Mouse (Mus musculus): Measurements from ENCODE around the gene Nsd1. TPM values are rescaled to one million over a fixed set of nuclear protein-coding genes. Genes with fewer than 3 reads are reported as not detected.

The Nsd1 gene
- polyA plus RNA-seq, 1 experiment from 2014 or later = 79.3 TPM

DNA sequence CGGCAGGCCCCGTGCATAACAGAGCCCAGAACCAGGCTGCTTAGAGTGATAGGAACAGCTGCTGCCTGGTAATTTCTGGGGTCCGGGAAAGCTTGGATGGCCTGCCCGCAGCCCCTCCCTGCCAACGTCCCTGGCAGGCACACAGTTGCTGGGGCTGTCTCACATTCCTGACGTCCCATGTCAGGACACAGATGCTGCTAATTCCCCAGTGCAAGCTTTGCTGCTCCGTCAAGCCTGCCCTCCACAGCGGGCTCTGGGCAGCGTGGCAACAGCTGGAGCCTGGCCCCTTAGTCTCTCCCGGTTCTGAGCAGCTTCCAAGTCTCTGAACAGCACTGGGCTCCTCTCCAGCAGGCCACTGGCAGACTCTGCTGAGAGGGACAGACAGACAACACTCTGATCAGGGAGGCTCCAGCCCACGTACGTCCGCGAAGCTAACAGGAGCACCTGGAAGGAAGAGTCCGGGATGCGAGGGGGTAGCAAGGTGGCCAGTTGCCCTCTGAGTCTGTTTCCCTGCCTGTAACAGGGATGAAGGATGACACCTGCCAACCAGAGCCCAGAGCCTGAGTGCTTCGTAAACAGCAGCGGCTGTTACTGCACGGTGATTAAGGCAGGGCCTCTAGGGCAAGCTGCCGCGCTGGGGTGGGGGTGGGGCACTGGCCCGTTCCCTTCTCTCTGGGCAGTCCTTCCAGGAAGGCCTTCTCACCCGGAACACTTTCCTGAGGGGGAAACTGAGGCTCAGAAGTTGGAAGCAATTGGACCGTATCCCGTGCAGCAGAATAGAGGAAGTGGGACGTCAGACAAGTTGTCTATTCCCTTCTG is 37.9 kb upstream of the Nsd1 start:
- no peaks in the 10 kb centered on the region for H3K36me3 ChIP-seq (ENCODE audit: control insufficient read depth, insufficient read depth, low read length)
- no peaks in the 10 kb centered on the region for H3K9me3 ChIP-seq (ENCODE audit: control insufficient read depth, low read length)
- no peaks in the 10 kb centered on the region for H3K27me3 ChIP-seq (ENCODE audit: control insufficient read depth, insufficient read depth, low read length)
- peak overlapping the region; percentile 31; the same call in 1 of the 2 replicates for H3K4me2 ChIP-seq (ENCODE audit: low read depth, low read length, severe bottlenecking)
- ATAC-seq (replicated peaks; ENCODE audit: low FRiP score) (no peak), DNase-seq (ENCODE audit: low spot score) (peak; percentile 50)
- 21% methylated on average over 26 of the region's 26 CpGs for WGBS
- peak overlapping the region; percentile 2; the same call in 1 of the 2 replicates for H3K4me3 ChIP-seq (ENCODE audit: low read depth, low read length)
- peaks cover 7% of the 10 kb centered on the region; the same call in 1 of the 2 replicates for H3K4me1 ChIP-seq (replicated peaks; ENCODE audit: control insufficient read depth, insufficient read depth, low read length)
- H3K27ac ChIP-seq (ENCODE audit: low read depth, low read length) = no peak overlapping the region
- peak overlapping the region; percentile 35 for H3K9ac ChIP-seq (ENCODE audit: low read length)

DNA sequence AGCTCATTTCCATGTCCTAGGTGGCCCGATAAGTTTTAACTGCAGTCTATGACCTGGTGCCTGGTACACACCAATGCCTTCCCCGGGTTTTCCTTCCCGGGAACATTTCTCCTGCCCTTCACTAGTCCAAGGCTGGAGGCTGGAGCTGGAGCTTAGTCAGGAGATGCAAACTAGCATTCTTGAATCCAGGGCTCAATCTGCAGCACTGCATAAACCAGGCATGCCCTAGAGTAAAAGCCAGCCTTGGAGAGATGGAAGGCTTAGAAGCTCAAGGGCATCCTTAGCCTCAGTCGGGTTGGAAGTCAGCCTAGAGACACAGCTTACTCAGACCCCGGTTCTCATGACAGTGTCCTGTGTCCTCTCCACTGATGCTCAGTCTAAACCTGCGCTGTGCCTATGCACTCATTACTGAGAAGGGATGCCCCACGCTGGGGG is 37.2 kb upstream of the Nsd1 start:
- Histone ChIP-seq H3K27ac (ENCODE audit: low read depth, low read length) (no peak overlapping the region), H3K9ac (ENCODE audit: low read length) (no peak overlapping the region), H3K4me3 (ENCODE audit: low read depth, low read length) (no peak overlapping the region), H3K36me3 (ENCODE audit: control insufficient read depth, insufficient read depth, low read length) (no peaks in the 10 kb centered on the region), H3K27me3 (ENCODE audit: control insufficient read depth, insufficient read depth, low read length) (no peaks in the 10 kb centered on the region), H3K4me1 (replicated peaks; ENCODE audit: control insufficient read depth, insufficient read depth, low read length) (peaks cover 7% of the 10 kb centered on the region; the same call in 1 of the 2 replicates), H3K9me3 (ENCODE audit: control insufficient read depth, low read length) (no peaks in the 10 kb centered on the region), H3K4me2 (ENCODE audit: low read depth, low read length, severe bottlenecking) (no peak overlapping the region)
- DNase-seq (ENCODE audit: low spot score) (peak; percentile 33), ATAC-seq (replicated peaks; ENCODE audit: low FRiP score) (no peak)
- 45% methylated on average over 7 of the region's 7 CpGs for WGBS

GRCm38 (mm10) chr13:55174347-55174746 is 35.2 kb upstream of the Nsd1 start:
- no peak overlapping the region for H3K9ac ChIP-seq (ENCODE audit: low read length)
- 68% methylated on average over 11 of the region's 11 CpGs for WGBS
- H3K4me2 ChIP-seq (ENCODE audit: low read depth, low read length, severe bottlenecking) = no peak overlapping the region
- DNase-seq (ENCODE audit: low spot score) = peak; percentile 30
- H3K4me1 ChIP-seq (replicated peaks; ENCODE audit: control insufficient read depth, insufficient read depth, low read length) = peaks cover 7% of the 10 kb centered on the region; the same call in 1 of the 2 replicates
- H3K27ac ChIP-seq (ENCODE audit: low read depth, low read length) = no peak overlapping the region
- no peaks in the 10 kb centered on the region for H3K9me3 ChIP-seq (ENCODE audit: control insufficient read depth, low read length)
- ATAC-seq (replicated peaks; ENCODE audit: low FRiP score) = no peak
- no peaks in the 10 kb centered on the region for H3K36me3 ChIP-seq (ENCODE audit: control insufficient read depth, insufficient read depth, low read length)
- H3K27me3 ChIP-seq (ENCODE audit: control insufficient read depth, insufficient read depth, low read length) = no peaks in the 10 kb centered on the region
- no peak overlapping the region for H3K4me3 ChIP-seq (ENCODE audit: low read depth, low read length)

DNA sequence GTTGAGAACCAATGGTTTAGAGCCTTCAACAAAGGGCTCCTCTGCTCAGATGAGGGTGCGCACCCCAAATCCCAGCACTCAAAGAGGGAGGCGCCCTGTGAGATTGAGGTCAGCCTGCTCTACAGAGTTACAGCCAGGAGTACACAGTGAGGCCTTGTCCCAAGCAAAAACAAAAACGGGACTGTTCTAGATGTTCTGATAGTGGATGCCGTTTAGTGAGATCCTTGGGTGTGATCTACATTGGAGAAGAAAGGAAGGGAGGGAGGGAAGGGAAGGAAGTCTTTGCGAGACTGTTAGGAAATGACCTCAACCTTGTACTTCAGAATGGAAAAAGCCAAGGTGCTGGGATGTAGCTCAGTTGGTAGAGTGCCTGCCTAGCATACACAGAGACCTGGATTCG is 33.3 kb upstream of the Nsd1 start:
- DNase-seq (ENCODE audit: low spot score) = peak; percentile 18
- Histone ChIP-seq H3K4me1 (replicated peaks; ENCODE audit: control insufficient read depth, insufficient read depth, low read length) (peaks cover 7% of the 10 kb centered on the region; the same call in 1 of the 2 replicates), H3K36me3 (ENCODE audit: control insufficient read depth, insufficient read depth, low read length) (no peaks in the 10 kb centered on the region), H3K27me3 (ENCODE audit: control insufficient read depth, insufficient read depth, low read length) (no peaks in the 10 kb centered on the region), H3K4me3 (ENCODE audit: low read depth, low read length) (no peak overlapping the region), H3K9ac (ENCODE audit: low read length) (no peak overlapping the region), H3K9me3 (ENCODE audit: control insufficient read depth, low read length) (no peaks in the 10 kb centered on the region), H3K4me2 (ENCODE audit: low read depth, low read length, severe bottlenecking) (no peak overlapping the region), H3K27ac (ENCODE audit: low read depth, low read length) (no peak overlapping the region)
- 90% methylated on average over 6 of the region's 6 CpGs for WGBS
- no peak for ATAC-seq (replicated peaks; ENCODE audit: low FRiP score)

DNA sequence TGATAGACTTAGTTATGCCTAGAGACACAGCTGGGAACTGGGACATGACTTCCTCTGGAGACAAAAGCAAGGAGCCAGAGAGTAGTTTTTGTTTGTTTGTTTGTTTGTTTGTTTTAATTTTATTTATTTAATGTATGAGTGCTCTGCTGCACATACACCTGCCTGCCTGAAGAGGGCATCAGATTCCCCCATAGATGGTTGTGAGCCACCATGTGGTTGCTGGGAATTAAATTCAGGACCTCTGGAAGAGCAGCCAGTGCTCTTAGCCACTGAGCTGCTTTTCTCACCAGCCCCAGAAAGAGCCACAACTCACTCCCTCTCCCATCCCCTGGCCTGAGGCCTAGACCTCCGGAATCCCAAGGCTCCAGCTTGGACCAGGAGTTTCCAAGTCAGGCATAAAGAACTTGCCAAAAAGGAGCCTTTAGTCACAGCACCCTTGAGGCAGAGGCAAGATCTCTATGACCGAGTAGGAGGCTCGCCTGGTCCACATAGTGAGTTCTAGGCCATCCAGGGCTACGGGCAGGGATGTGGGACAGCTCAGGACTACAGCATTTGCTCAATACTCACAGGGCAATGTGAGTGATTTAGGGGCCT is 31.6 kb upstream of the Nsd1 start:
- DNase-seq (ENCODE audit: low spot score) (peak; percentile 47), ATAC-seq (replicated peaks; ENCODE audit: low FRiP score) (no peak)
- H3K4me3 ChIP-seq (ENCODE audit: low read depth, low read length) = no peak overlapping the region
- WGBS = 62% methylated on average over 4 of the region's 4 CpGs
- H3K9me3 ChIP-seq (ENCODE audit: control insufficient read depth, low read length) = no peaks in the 10 kb centered on the region
- no peak overlapping the region for H3K4me2 ChIP-seq (ENCODE audit: low read depth, low read length, severe bottlenecking)
- H3K4me1 ChIP-seq (replicated peaks; ENCODE audit: control insufficient read depth, insufficient read depth, low read length) = no peaks in the 10 kb centered on the region; the same call in 1 of the 2 replicates
- no peak overlapping the region for H3K27ac ChIP-seq (ENCODE audit: low read depth, low read length)
- H3K9ac ChIP-seq (ENCODE audit: low read length) = no peak overlapping the region
- H3K27me3 ChIP-seq (ENCODE audit: control insufficient read depth, insufficient read depth, low read length) = no peaks in the 10 kb centered on the region
- H3K36me3 ChIP-seq (ENCODE audit: control insufficient read depth, insufficient read depth, low read length) = no peaks in the 10 kb centered on the region

DNA sequence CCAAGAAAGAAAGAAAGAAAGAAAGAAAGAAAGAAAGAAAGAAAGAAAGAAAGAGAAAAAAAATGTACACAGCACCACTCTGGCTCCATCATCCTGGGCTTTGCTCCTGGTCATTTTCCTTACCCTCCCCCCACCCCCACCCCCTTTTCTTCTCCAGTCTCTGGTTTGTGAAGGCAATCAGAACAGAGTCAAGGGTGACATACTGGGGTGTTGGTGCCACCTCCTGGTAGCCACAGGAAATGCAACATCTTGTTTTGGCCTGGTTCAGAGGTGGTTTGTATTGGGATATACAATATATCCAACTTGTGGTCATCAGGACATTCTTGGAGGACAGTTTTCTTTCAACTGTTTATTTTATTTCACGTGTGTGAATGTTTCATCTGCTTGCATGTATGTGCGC is 31.0 kb upstream of the Nsd1 start:
- no peak overlapping the region for H3K4me2 ChIP-seq (ENCODE audit: low read depth, low read length, severe bottlenecking)
- DNase-seq (ENCODE audit: low spot score) (peak; percentile 86), ATAC-seq (replicated peaks; ENCODE audit: low FRiP score) (no peak)
- no peak overlapping the region for H3K27ac ChIP-seq (ENCODE audit: low read depth, low read length)
- H3K4me1 ChIP-seq (replicated peaks; ENCODE audit: control insufficient read depth, insufficient read depth, low read length) = no peaks in the 10 kb centered on the region; the same call in 1 of the 2 replicates
- no peaks in the 10 kb centered on the region for H3K9me3 ChIP-seq (ENCODE audit: control insufficient read depth, low read length)
- no peak overlapping the region for H3K4me3 ChIP-seq (ENCODE audit: low read depth, low read length)
- no peak overlapping the region for H3K9ac ChIP-seq (ENCODE audit: low read length)
- whole genome bisulfite sequencing = 32% methylated on average over 2 of the region's 2 CpGs
- H3K27me3 ChIP-seq (ENCODE audit: control insufficient read depth, insufficient read depth, low read length) = no peaks in the 10 kb centered on the region
- no peaks in the 10 kb centered on the region for H3K36me3 ChIP-seq (ENCODE audit: control insufficient read depth, insufficient read depth, low read length)

DNA sequence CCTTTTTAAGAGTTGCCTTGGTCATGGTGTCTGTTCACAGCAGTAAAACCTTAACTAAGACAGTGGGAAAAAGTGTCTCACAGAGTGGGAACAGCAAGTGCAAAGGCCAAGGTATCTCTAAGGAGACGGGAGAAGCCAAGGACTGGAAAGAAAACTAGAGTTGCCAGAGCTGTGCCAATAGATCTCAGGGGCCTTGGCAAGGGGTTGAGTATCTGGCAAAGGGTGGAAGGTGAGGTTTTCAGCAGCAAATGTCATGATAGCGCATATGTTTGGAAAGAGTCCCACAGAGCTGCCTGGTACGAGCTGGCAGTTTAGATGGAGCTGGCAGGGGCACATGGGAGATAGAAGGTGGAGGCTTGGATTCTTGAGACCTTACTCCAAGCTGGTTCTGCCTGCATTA is 30.0 kb upstream of the Nsd1 start:
- DNase-seq (ENCODE audit: low spot score) = peak; percentile 26
- Histone ChIP-seq H3K4me1 (replicated peaks; ENCODE audit: control insufficient read depth, insufficient read depth, low read length) (no peaks in the 10 kb centered on the region; the same call in 1 of the 2 replicates), H3K27me3 (ENCODE audit: control insufficient read depth, insufficient read depth, low read length) (no peaks in the 10 kb centered on the region), H3K36me3 (ENCODE audit: control insufficient read depth, insufficient read depth, low read length) (no peaks in the 10 kb centered on the region), H3K9ac (ENCODE audit: low read length) (no peak overlapping the region), H3K27ac (ENCODE audit: low read depth, low read length) (no peak overlapping the region), H3K9me3 (ENCODE audit: control insufficient read depth, low read length) (no peaks in the 10 kb centered on the region), H3K4me2 (ENCODE audit: low read depth, low read length, severe bottlenecking) (no peak overlapping the region), H3K4me3 (ENCODE audit: low read depth, low read length) (no peak overlapping the region)
- WGBS = 95% methylated on average over 3 of the region's 3 CpGs
- no peak for ATAC-seq (replicated peaks; ENCODE audit: low FRiP score)

DNA sequence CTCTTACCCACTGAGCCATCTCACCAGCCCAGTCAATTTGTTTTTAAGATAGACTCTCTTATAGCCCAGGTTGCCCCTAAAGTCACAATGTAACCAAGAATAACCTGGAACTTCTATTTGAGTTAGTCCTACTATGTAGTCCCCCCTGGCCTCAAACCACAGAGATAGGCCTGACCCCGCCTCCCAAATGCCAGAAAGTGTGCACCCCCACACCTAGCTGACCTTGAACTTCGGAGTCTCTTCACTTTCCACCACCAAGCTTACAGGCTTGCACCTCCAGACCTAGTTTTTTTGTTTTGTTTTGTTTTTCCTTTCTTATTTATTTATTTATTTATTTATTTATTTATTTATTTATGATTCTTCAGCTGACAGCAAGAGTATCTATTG is 27.8 kb upstream of the Nsd1 start:
- Histone ChIP-seq H3K27ac (ENCODE audit: low read depth, low read length) (no peak overlapping the region), H3K27me3 (ENCODE audit: control insufficient read depth, insufficient read depth, low read length) (no peaks in the 10 kb centered on the region), H3K9me3 (ENCODE audit: control insufficient read depth, low read length) (no peaks in the 10 kb centered on the region), H3K9ac (ENCODE audit: low read length) (no peak overlapping the region), H3K4me3 (ENCODE audit: low read depth, low read length) (peak overlapping the region; percentile 24; the same call in 1 of the 2 replicates), H3K36me3 (ENCODE audit: control insufficient read depth, insufficient read depth, low read length) (no peaks in the 10 kb centered on the region), H3K4me2 (ENCODE audit: low read depth, low read length, severe bottlenecking) (peak overlapping the region; percentile 50; the same call in 1 of the 2 replicates), H3K4me1 (replicated peaks; ENCODE audit: control insufficient read depth, insufficient read depth, low read length) (no peaks in the 10 kb centered on the region; the same call in 1 of the 2 replicates)
- ATAC-seq (replicated peaks; ENCODE audit: low FRiP score) (no peak), DNase-seq (ENCODE audit: low spot score) (no peak)
- WGBS = 75% methylated on average over 2 of the region's 2 CpGs

Measured in forebrain, embryonic 11.5 days (tissue).